Mouse (Mus musculus) ES-E14 (cell line): ENCODE data around the gene Pkd1l3.

Experiments
- CHD2 ChIP-seq: IDR thresholded peaks from 2 replicates; pipeline ENCODE4 v1.6.1; 2014; ENCODE audit warnings: mild to moderate bottlenecking, low read depth, low read length, inconsistent platforms
- HCFC1 ChIP-seq: IDR thresholded peaks from 2 replicates; pipeline ENCODE4 v1.6.1; 2012; ENCODE audit warnings: low read length, inconsistent platforms, borderline replicate concordance; ENCODE audit not compliant: insufficient read depth
- ZC3H11A ChIP-seq: IDR thresholded peaks from 2 replicates; pipeline ENCODE4 v1.6.1; 2012; ENCODE audit warnings: low read depth, mild to moderate bottlenecking, inconsistent platforms, low read length, borderline replicate concordance

- TF ChIP-seq CHD2 (no peak), HCFC1 (no peak), ZC3H11A (no peak)
Measured at GRCm38 (mm10) chr8:109692443-109693145, 78.3 kb downstream of the Pkd1l3 start.
